Mouse (Mus musculus) liver, embryonic 11.5 days (tissue): ENCODE measurements around the gene Napa. TPM values are rescaled to one million over a fixed set of nuclear protein-coding genes. Genes with fewer than 3 reads are reported as not detected.

Source experiments
- ATAC-seq: fragments of 200-750 bp; cut with Nextera tagmentation; replicated peaks from 2 replicates; pipeline ENCODE4 v1.8.0; 2017; ENCODE audit warnings: moderate number of reproducible peaks, mild to moderate bottlenecking, moderate TSS enrichment, moderate library complexity; ENCODE audit not compliant: low FRiP score
- DNase-seq: peaks from one replicate; pipeline ENCODE4 v3.0.0-alpha.2; 2017; ENCODE audit warnings: low spot score
- H3K27ac ChIP-seq: fragments of 300-500 bp; sonication (generic); 2 replicates; pipeline ENCODE4 v1.5.1; 2014; ENCODE audit warnings: mild to moderate bottlenecking, low read depth, low read length, control low read depth
- H3K27me3 ChIP-seq: fragments of 300-500 bp; sonication (generic); replicated peaks from 2 replicates; pipeline ENCODE4 v1.6.1; 2014; ENCODE audit warnings: low read length, mixed read lengths; ENCODE audit not compliant: control insufficient read depth, insufficient read depth
- H3K36me3 ChIP-seq: fragments of 300-500 bp; sonication (generic); 2 replicates; pipeline ENCODE4 v1.6.1; 2014; ENCODE audit warnings: mild to moderate bottlenecking, low read length, moderate library complexity, mixed read lengths; ENCODE audit not compliant: control insufficient read depth, insufficient read depth
- H3K4me1 ChIP-seq: fragments of 300-500 bp; sonication (generic); replicated peaks from 2 replicates; pipeline ENCODE4 v1.6.1; 2014; ENCODE audit warnings: low read length, mixed read lengths; ENCODE audit not compliant: control insufficient read depth, insufficient read depth
- H3K4me2 ChIP-seq: fragments of 300-500 bp; sonication (generic); 2 replicates; pipeline ENCODE4 v1.6.1; 2014; ENCODE audit warnings: mild to moderate bottlenecking, control low read depth, moderate library complexity
- H3K4me3 ChIP-seq: fragments of 300-500 bp; sonication (generic); 2 replicates; pipeline ENCODE4 v1.5.1; 2014; ENCODE audit warnings: low read depth, low read length, control low read depth
- H3K9ac ChIP-seq: fragments of 300-500 bp; sonication (generic); 2 replicates; pipeline ENCODE4 v1.6.1; 2014; ENCODE audit warnings: low read depth, low read length, control low read depth
- H3K9me3 ChIP-seq: fragments of 300-500 bp; sonication (generic); 2 replicates; pipeline ENCODE4 v1.6.1; 2016; ENCODE audit warnings: low read length, inconsistent platforms, mixed read lengths; ENCODE audit not compliant: control insufficient read depth
- WGBS: fragments of 180-500 bp; shearing (Covaris S2); extraction: QIAGEN DNeasy Blood & Tissue Kit; methylation state at CpG from one replicate; pipeline ENCODE4 v1.1.7; 2014; 5-methylcytosine and 5-hydroxymethylcytosine counted together
- polyA plus RNA-seq: library from polyadenylated mRNA; unstranded; fragments of >200 nt; fragmentation: Nextera tagmentation; extraction: Ambion mirVana; gene quantifications from 2 replicates; pipeline ENCODE4 v1.2.1, GENCODE M21; 2014

The Napa gene
- polyA plus RNA-seq, 1 experiment from 2014 or later, result 174 TPM

DNA sequence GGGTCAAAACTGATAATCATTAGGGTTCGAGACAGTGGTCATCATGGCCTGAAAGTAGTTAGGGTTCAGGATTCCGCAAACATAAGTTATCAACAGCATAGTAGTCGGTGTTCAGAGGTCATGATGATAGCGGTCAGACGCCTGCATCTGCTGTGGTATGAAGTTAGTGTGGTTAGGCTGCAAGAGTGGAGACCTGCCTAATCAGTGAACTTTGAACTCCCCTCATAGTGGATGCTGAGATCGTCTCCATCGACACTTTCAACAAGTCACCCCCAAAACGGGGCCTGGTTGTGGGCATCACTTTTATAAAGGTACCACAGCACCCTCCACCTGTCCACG is 22.0 kb downstream of the Napa start:
- H3K36me3 ChIP-seq, result peaks cover 16% of the 10 kb centered on the region
- H3K4me3 ChIP-seq, result peak overlapping the region; percentile 77
- H3K4me2 ChIP-seq, result peak overlapping the region; percentile 78
- no peak overlapping the region for H3K27ac ChIP-seq
- no peaks in the 10 kb centered on the region for H3K9me3 ChIP-seq
- 38% methylated on average over 9 of the region's 9 CpGs for WGBS
- no peaks in the 10 kb centered on the region; the same call in 1 of the 2 replicates for H3K4me1 ChIP-seq
- DNase-seq (no peak), ATAC-seq (no peak)
- no peaks in the 10 kb centered on the region for H3K27me3 ChIP-seq
- peak overlapping the region; percentile 84 for H3K9ac ChIP-seq

DNA sequence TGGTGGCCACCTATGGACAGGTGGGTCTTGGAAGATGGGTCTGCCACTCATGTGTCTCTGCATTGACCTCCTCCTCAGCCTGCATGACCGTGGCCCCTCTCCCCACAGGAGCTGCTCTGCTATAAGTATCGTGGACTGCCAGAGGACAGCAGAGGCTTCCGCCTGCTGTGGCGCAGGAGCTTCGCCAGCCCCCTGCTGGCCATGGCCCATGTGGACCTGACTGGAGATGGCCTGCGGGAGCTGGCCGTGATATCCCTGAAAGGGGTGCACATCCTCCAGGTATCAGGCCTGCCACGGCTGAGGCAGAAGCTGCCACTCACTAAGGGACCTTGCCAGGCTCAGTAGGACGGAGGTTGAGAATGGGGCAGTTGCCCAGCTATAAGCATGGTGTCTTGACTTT is 27.6 kb downstream of the Napa start:
- no peak overlapping the region for H3K4me3 ChIP-seq
- no peak for DNase-seq
- no peak overlapping the region for H3K9ac ChIP-seq
- no peak overlapping the region for H3K4me2 ChIP-seq
- H3K36me3 ChIP-seq, result no peaks in the 10 kb centered on the region
- H3K27ac ChIP-seq, result no peak overlapping the region
- 0 out of 2 replicates have a peak, but pooled peaks cover 7% of the 10 kb centered on the region for H3K4me1 ChIP-seq
- 77% methylated on average over 9 of the region's 9 CpGs for WGBS
- H3K27me3 ChIP-seq, result peaks cover 12% of the 10 kb centered on the region
- ATAC-seq, result no peak
- no peaks in the 10 kb centered on the region for H3K9me3 ChIP-seq

DNA sequence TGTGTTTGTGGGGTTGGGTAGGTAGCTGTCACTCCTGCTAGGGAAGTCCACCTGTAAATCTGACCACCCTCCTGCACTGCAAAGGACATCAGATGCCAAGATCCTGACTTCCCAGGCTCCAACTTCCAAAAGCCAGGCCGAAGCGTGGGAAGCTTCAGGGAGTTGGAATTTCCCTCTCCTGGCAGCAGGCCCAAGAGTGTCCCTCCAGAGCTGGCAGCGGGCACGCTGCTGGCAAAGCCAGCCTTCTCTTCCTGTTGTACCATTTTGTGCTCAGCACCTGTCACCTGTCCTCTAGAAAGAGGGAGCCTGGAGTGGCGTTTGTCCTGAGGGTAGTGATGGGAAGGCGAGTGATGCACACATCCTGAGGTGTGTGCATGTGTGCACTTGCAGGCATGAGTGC is 30.1 kb downstream of the Napa start:
- Histone ChIP-seq H3K4me1 (0 out of 2 replicates have a peak, but pooled peaks cover 7% of the 10 kb centered on the region), H3K4me2 (no peak overlapping the region), H3K27me3 (peaks cover 28% of the 10 kb centered on the region), H3K4me3 (no peak overlapping the region), H3K9ac (no peak overlapping the region), H3K36me3 (no peaks in the 10 kb centered on the region), H3K27ac (no peak overlapping the region), H3K9me3 (no peaks in the 10 kb centered on the region)
- ATAC-seq (no peak), DNase-seq (no peak)
- 86% methylated on average over 6 of the region's 6 CpGs for WGBS

GRCm38 (mm10) chr7:16128899-16129298 is 30.6 kb downstream of the Napa start:
- no peaks in the 10 kb centered on the region for H3K9me3 ChIP-seq
- H3K4me1 ChIP-seq, result 0 out of 2 replicates have a peak, but pooled peaks cover 7% of the 10 kb centered on the region
- no peak for ATAC-seq
- H3K27ac ChIP-seq, result no peak overlapping the region
- H3K9ac ChIP-seq, result no peak overlapping the region
- 67% methylated on average over 5 of the region's 5 CpGs for WGBS
- peaks cover 32% of the 10 kb centered on the region for H3K27me3 ChIP-seq
- H3K4me2 ChIP-seq, result no peak overlapping the region
- no peak for DNase-seq
- H3K4me3 ChIP-seq, result no peak overlapping the region
- H3K36me3 ChIP-seq, result no peaks in the 10 kb centered on the region

GRCm38 (mm10) chr7:16129421-16129845 is 31.2 kb downstream of the Napa start, which contains the start of gene Slc8a2:
Gene Slc8a2 (plus strand): TSS chr7:16129826.
- Histone ChIP-seq H3K9ac (no peak within 1 kb of the TSS; the same call in none of the 2 replicates), H3K27ac (no peak within 1 kb of the TSS), H3K9me3 (no peaks in the 10 kb centered on the region), H3K27me3 (peaks cover 32% of the 10 kb centered on the region), H3K4me1 (0 out of 2 replicates have a peak, but pooled peaks cover 7% of the 10 kb centered on the region), H3K4me2 (peak within 1 kb of the TSS; percentile 69), H3K4me3 (peak within 1 kb of the TSS; percentile 49), H3K36me3 (no peaks in the 10 kb centered on the region)
- DNase-seq, result peak; percentile 77
- WGBS, result 4% methylated on average over 12 of the region's 12 CpGs
- ATAC-seq, result peak; percentile 77

DNA sequence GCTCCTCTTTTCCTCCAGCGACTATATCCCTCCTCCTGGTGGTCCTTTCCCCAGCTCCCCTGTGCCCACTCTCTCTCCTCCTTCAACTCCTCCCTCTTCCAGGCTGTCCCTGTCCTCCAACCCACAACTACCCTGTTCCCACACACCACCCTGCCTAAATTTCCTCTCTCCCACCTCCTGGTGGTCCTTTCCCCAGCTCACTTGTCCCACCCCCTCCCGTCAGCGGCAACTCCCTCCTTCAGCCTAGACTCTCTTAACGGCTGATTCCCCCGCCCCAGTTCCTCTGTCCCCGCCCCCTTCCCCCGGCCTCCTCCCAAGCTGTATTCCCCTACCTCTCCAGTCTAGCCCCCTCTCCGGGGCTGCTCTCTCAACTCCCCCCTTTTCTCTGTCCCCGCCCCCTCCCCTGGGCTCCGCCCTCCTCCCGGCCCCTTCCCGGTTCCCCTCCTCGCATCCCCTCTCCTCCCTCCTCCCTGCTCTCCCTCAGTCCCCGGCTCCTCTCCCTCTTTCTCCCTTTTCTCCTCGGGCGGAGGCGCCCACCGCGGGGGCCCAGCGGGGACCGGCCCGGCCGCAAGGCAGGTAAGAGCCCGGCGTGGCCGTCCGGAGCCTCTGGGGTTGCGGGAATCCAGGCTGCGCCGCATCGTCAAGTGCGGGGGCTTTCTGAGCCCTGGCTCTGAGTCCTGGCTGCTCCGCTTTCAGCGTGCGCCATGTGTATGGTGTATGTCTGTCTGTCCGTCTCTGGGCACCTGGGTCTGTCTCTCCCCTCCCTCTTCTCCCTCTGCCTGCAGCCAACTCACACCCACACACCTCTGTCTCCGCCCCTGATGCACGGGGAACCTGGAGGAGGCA is 31.8 kb downstream of the Napa start:
- peak; percentile 66 for DNase-seq
- 0 out of 2 replicates have a peak, but pooled peaks cover 7% of the 10 kb centered on the region for H3K4me1 ChIP-seq

DNA sequence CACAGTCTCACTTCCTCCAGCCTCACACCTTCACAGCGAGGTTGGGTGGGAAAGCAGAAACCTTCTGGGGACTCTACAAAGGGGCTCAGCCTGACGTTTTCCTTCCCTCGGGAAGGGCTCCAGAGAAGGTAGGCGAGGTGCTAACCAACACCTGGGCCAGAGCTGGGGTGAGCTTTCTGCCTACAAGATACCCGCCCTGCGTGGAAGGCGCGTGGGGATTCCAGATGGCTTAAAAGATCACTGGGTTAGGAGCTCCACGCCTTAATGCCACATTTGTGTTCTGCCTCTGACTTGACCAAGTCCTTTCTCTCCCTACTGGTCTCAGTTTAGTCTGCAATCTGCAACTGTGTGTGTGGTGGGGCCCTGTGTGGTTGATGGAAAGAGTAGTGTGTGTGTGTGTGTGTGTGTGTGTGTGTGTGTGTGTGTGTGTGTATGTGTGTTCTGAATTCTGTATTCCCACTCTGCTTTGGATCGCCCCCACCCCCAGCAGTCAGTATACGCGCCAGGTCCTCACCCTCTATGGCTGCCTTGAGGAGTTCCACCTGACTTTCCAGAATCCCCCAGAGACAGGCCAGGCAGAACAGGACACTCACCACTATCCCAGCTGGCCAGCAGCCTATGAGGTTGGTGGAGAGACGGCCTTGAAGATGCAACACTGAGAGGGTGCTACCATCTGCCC is 32.8 kb downstream of the Napa start:
- 0 out of 2 replicates have a peak, but pooled peaks cover 7% of the 10 kb centered on the region for H3K4me1 ChIP-seq
- H3K9me3 ChIP-seq, result no peaks in the 10 kb centered on the region
- no peaks in the 10 kb centered on the region for H3K36me3 ChIP-seq
- WGBS, result 33% methylated on average over 13 of the region's 13 CpGs
- H3K4me3 ChIP-seq, result peak overlapping the region; percentile 49; the same call in 1 of the 2 replicates
- H3K4me2 ChIP-seq, result peak overlapping the region; percentile 69; the same call in 1 of the 2 replicates
- no peak overlapping the region for H3K27ac ChIP-seq
- no peak for DNase-seq
- no peak overlapping the region; the same call in 1 of the 2 replicates for H3K9ac ChIP-seq
- no peak for ATAC-seq
- H3K27me3 ChIP-seq, result peaks cover 32% of the 10 kb centered on the region

More for the DNA sequence above, 31.8 kb downstream of the Napa start:
- H3K36me3 ChIP-seq, result no peaks in the 10 kb centered on the region
- no peaks in the 10 kb centered on the region for H3K9me3 ChIP-seq
- ATAC-seq, result peak; percentile 53
- peaks cover 32% of the 10 kb centered on the region for H3K27me3 ChIP-seq
- 3% methylated on average over 38 of the region's 38 CpGs for whole genome bisulfite sequencing
- no peak overlapping the region; the same call in none of the 2 replicates for H3K9ac ChIP-seq
- H3K4me3 ChIP-seq, result peak overlapping the region; percentile 49
- peak overlapping the region; percentile 69 for H3K4me2 ChIP-seq
- H3K27ac ChIP-seq, result no peak overlapping the region

DNA sequence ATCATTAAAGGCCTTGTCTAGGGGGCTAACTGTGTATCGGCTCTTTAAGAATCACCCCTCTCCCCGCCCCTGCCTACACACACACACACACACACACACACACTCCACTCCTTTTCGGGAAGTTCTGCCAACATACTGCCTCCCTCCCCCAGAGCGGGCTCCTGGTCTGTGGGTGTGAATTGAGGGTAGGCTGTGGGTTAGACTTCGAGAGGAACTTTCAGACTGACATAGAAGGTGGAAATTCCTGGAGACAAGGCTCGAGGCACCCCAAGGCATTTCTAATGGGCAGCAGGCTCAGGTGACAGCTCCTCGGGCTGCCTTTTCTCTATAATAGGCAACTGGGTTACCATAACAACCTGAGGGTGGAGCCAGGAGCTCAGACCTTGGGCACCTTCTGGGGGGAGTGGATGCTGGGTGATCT is 33.9 kb downstream of the Napa start:
- Histone ChIP-seq H3K4me2 (no peak overlapping the region), H3K27me3 (peaks cover 32% of the 10 kb centered on the region), H3K27ac (no peak overlapping the region), H3K4me3 (no peak overlapping the region), H3K36me3 (no peaks in the 10 kb centered on the region), H3K4me1 (0 out of 2 replicates have a peak, but pooled peaks cover 7% of the 10 kb centered on the region), H3K9ac (no peak overlapping the region), H3K9me3 (no peaks in the 10 kb centered on the region)
- WGBS, result 9% methylated on average over 7 of the region's 7 CpGs
- no peak for DNase-seq
- ATAC-seq, result no peak
